Mouse (Mus musculus): ENCODE results near the gene Gm11983.
"Not testable (repeated sequence)": the region's sequence is repeated elsewhere in the genome, so short reads cannot be mapped to it uniquely, and the experiment has no call there.

Gm11983 gene

GRCm38 (mm10) chr11:6837554-6837953 lies at the start of gene Gm11983:
Gene Gm11983 (minus strand): TSS chr11:6837654.
- DNase-seq: no peak

- DNase-seq: not testable (repeated sequence)
These were observed 45.6 kb upstream of the Gm11983 start for GRCm38 (mm10) chr11:6883045-6883444.

DNA sequence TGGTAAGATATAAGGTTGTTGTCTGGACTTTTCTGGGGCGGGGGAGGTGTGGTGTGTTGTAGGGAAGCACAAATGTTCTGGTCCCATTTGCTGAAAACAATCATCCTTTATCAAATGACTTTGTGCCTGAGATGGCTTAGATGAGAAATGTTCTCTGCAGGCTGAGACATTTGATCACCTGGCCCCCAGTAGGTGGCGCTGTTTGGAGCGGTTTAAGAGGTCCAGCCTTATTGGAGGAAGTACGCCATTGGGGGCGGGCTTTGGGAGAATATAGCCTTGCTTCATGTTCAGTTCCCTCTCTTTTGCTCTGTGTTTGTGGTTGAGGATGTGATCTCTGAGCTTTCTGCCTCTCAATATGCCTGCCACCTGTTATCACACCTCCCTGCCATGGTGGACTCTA lies 44.2 kb upstream of the Gm11983 start:
- peak; percentile 31 to 33 for DNase-seq

- no peak for DNase-seq
These were observed 40.3 kb upstream of the Gm11983 start for GRCm38 (mm10) chr11:6877740-6878139.

DNA sequence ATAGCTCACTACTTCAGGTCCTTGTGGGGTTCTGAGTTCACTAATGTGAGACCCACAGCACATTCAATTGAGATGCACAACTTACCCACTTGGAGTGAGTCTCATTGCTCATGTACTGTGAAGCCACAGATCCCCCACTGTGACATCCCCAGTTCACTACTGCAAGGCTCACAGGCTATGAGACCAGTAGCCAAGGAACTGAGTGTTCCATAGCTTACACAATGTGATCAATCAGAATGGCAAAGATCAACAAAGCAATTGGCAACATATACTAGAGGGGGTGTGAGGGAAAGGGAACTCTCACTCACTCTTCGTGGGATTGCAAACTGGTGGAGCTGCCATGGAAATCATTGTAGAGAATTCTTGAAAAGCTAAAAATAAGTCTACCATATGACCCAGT lies 33.5 kb upstream of the Gm11983 start:
- no peak for DNase-seq

DNA sequence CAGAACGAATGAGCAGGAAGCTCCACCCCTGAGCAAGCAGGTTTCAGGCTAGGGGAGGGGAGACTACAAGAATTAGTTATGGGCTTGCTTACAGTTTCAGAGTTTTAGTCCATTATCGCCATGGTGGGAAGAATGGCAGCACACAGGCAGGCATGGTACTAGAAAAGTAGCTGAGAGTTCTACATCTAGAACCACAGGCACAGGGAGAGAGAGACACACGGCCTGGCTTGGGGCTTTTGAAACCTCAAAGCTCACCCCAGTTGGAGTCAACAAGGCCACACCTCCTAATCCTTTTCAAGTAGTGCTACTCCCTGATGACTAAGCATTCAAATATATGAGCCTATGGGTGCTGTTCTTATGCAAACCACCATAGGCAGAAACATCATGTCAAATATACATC lies 28.1 kb upstream of the Gm11983 start:
- no peak for DNase-seq

- no peak for DNase-seq
These were observed 24.7 kb upstream of the Gm11983 start for GRCm38 (mm10) chr11:6862185-6862584.

DNA sequence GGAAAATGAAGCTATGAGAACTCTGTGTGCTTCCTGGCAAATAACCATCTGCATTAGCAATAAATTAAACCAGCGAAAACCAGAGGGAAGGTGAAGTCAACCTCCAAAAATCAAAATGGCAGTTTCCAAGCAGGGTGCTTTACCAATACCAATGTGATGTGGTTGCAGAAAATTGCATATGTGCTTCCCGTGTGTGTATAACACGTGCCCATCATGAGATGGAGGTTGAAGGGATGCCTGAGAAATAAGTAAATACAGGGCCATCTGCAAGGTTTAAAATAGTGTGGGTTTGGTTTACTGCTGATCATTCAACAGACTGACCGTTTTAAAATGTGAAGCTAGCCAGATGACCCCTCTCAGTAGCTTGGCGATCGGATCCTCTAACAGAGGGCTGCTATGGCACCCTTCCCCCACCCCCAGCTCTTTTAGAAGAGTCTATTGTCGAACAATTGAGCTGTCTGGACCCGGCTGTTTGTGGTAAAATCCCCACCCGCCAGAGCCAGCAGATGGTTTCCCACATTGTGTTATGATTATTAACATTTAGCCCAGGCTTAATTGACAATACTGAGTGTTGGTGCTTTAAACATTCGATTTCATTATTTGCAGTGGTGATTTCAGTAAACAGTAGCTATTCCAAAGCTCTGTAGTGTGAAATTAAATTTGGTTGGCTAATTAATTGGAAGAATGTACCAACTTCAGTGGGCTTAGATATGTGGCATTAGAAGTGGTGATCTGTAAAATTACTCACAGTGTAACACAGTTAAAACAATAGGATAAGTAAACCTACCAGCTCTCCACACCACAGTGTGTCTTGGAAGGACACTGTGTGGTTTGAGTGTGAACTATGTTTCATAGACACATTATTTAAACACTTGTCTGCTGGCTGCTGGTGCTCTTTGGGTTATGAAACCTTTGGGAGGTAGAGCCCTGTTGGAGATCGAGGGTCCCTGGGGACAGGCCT lies 22.7 kb upstream of the Gm11983 start:
- DNase-seq: no peak

DNA sequence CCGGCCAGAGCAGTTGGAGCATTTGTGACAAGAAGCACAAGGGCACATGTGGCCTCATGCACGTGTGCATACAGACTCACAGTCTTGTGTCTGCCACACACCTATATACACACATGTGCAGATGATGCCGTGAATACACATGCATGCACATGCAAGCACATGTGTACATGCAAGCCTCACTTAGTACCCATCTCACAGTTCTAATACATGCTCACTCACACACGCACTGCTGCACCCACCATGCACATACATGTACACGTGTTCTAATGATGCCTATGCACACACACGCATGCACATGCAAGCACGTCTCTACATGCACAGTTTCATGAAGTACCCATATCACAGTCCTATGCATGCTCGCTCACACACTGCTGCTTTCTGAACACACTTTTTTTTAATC lies 21.6 kb upstream of the Gm11983 start:
- DNase-seq: no peak

DNA sequence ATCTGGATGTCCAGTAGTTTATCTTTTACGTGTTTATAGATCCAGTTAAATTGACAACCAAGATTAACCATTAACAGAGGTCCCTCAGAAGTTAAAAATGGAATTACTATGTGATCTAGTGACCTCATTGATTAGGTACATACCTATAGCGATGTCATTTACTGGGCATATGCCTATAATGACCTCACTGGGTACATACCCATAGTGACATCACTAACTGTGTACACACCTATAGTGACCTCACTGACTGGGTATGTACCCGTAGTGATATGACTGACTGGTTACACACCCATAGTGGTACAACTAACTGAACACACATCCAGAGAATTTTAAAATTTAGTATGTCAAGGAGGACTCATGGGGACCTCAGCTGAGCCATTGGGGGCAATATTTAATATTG lies 18.5 kb upstream of the Gm11983 start:
- no peak for DNase-seq

DNA sequence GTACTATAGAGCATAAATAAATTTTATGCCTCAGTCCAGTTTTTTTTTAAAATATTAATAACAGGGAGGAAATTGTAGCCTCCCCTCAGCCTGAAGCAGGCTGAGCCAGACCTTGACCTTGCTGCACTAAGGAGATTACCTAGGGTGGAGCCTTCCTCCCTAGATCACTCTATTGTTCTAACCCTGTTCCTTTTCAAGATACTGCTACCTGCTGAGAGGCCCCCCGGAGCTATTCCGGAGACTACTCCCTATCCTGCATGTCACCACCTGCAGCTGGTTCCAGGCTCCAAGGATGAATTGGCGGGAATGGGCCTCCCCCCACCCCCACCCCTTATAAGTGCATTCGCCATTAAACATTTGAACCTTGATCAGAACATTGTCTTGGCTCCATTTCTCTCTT lies 15.9 kb upstream of the Gm11983 start:
- DNase-seq: not testable (repeated sequence)

GRCm38 (mm10) chr11:6843831-6844230 lies 6.4 kb upstream of the Gm11983 start:
- DNase-seq: no peak

DNA sequence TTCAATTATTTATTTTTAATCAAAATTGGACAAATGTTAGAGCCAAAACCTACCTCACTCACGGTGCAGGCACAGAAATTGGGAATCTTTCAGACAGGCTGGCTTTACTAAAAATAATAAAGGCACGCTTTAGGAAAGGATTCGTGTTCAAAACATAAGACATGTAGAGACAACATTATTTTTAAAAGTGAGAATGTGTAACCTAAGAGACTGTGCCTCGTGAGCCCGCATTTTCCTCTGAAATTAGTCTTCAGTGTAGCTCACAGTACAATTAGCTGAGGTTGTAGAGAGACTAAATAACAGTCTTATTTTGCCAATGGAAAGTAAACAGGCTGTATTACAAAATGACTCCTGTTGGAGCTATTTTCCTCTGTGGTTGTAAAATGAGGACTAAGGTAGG lies 4.7 kb upstream of the Gm11983 start:
- DNase-seq: no peak

- DNase-seq: peak in 1 of 2 experiments; percentile 6
These were observed 3.3 kb upstream of the Gm11983 start for GRCm38 (mm10) chr11:6840775-6841174.

- DNase-seq: no peak
These were observed 2.8 kb downstream of the Gm11983 start for GRCm38 (mm10) chr11:6834636-6835035.

GRCm38 (mm10) chr11:6833731-6834130 lies 3.7 kb downstream of the Gm11983 start:
- DNase-seq: no peak

DNA sequence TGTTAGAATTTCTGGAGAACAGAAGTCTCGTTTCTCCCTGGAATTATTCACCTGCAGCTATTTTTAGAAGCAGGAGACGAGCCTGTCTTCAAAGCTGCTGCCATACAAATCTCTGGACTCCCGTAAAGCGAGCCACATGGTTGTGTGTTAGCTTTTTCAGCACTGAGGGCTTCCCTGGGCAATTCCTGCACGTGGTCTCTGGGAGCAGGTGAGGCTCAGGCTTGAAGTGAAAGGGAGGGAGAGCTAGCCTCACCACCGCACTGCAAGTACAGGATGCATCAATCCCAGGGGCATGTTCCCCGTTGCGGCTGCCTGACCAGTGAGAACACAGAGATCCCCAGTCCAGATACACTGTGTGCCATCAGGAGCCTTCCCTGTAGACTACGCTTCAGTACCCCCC lies 5.5 kb downstream of the Gm11983 start:
- DNase-seq: no peak

DNA sequence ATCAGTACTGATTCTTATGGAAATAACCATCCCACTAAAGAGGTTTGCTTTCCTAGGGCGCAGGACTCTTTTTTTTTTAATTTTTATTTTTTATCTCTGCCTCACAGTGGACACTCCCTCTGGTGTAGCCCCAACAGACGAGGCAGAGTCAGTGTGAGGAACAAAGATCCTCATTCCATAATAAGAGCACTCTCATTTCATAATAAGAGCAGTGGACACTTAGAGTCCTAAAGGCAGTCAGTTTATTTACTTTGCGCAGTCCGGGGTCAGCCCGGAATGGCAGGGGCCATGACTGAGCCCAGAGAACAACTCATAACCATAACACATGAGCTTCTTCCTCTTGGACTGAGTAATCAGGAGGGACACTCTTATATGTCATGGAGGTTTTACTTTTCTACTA lies 9.3 kb downstream of the Gm11983 start:
- no peak for DNase-seq

- no peak for DNase-seq
These were observed 11.3 kb downstream of the Gm11983 start for GRCm38 (mm10) chr11:6826157-6826556.

DNA sequence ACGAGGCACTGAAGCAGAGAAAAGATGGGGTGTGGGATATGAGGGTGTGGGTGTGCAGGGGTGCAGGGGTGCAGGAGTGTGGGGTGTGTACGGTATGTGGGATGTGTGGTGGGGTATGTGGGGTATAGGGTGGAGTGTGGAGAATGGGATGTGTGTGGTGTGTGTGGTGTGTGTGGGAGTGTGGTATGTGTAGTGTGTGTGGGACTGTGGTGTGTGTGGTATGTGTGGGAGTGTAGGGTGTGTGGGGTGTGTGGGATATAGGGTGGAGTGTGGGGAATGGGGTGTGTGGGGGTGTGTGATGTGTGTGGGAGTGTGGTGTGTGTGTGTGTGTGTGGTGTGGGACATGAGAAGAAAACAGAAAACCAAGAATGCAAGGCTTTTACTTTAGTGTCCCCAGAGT lies 14.3 kb downstream of the Gm11983 start:
- no peak for DNase-seq

- DNase-seq: no peak
These were observed 23.0 kb downstream of the Gm11983 start for GRCm38 (mm10) chr11:6814486-6814885.

GRCm38 (mm10) chr11:6802879-6803278 lies 34.6 kb downstream of the Gm11983 start:
- not testable (repeated sequence) for DNase-seq

DNA sequence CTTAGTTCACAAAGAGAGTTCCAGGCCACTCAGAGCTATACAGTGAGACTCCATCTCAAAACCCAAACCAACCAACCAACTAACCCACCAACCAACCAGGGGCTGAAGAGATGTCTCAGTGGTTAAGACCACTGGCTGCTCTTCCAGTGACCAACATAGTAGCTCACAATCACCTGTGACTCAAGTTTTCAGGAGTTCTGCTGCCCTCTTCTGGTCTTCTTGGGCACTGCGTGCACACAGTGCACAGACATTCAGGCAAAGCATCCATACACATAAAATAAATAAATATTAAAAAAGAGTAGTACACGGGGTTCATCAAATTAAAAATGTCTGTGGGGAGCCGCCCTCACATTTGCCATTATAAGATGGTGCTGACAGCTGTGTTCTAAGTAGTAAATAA lies 46.8 kb downstream of the Gm11983 start:
- DNase-seq: peak; percentile 35 to 43

Measured in thymus, postnatal 36 days (tissue).